Mouse (Mus musculus) CD4-positive helper T cell, adult 2 months (primary cell): ENCODE measurements around the gene Nudt3.

ENCODE experiments used
- DNase-seq: peaks from one replicate; pipeline ENCODE4 v3.0.0-alpha.2; 2012; ENCODE audit warnings: low read depth, missing footprints, low spot score

Nudt3 gene

DNA sequence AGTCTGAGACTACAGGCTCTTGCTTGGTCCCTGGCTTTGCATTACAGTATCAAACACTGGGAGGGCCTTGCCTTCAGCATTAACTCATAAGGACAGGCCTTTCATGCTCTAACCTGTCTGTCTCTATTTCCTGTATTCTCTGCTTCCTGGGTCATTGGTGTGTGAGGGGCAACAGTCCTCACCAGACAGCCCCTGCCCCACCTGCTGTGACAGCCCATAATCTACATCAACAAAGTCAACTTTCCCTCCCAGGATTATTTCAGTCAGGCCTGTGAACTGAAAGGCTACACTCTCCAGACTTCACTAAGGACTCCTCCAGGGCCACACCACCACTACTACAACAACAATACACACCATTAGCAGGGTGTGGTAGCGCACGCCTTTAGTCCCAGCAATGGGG lies 20.3 kb downstream of the Nudt3 start:
- no peak for DNase-seq

GRCm38 (mm10) chr17:27600869-27601268 lies 22.4 kb downstream of the Nudt3 start:
- no peak for DNase-seq

- DNase-seq, result no peak
Measured at GRCm38 (mm10) chr17:27600286-27600685, 23.0 kb downstream of the Nudt3 start.

DNA sequence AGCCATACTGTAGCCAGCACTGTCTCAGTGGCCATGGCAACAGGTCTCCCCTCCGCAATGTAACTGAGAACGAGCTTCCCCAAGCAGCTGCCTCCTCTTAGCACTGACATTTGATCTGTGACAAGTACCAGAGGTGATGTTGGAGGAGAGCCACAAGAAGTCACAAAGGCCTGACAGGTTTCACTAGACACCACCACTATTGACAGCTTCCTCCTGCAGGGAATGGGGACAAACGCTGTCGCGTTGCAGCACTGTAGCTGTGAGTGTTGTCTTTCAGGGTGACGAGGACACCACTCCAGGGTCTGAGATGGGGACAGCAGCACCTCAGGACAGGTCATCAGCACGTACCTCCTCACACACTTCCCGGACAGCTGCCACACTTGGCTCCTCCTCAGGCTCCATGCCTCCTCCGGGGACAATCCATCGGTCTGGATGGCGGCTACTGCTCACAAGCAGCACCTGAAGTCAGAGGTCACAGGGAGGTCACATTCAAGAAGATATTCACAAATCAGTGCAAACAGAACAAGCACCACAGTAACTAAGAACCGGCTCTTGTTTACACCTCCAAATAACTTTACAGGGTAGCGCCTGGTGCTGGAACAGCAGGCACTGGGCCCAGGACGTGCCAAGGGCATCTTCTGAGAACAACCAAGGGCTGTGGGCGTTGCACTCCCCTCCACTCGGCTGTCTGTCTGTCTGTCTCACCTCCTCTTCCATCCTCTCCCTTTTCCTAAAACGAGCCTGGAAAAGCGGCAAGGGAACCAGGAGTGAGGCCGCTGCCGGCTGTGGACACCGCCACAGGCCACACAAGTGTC lies 26.7 kb downstream of the Nudt3 start:
- DNase-seq, result no peak

DNA sequence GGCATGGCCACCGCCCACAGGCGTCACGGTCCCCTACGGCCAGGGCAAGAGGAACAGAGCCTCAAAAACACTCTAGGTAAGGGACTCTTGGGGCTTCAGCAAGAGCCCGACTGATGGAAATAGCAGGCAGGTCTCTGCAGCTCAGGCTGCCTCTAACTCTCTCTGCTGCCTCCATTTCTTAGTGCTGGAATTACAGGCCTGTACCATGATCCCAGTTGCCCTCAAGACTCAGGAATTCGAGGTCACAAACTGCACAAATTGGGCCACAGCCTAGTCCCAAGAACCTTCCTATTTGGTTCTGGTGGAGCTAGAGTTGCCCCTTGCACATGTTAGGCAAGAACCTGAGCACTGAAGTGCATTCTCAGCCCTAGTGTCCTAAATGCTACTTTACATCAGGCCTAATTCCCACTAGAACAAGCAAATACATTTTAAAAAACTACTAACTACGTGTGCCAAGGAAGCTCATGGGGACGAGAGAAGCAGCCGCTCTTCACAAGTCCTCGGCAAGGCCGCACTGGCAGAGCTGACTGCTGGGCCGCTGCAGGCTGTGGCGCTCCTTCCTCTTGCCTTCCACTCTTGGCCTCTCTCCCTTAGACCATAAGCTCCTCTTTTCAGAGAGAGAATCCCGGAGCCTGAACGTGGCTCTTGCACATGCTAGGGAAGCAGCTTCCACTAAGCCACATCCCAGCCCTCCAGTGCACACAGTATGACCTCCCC lies 27.5 kb downstream of the Nudt3 start:
- DNase-seq, result no peak

DNA sequence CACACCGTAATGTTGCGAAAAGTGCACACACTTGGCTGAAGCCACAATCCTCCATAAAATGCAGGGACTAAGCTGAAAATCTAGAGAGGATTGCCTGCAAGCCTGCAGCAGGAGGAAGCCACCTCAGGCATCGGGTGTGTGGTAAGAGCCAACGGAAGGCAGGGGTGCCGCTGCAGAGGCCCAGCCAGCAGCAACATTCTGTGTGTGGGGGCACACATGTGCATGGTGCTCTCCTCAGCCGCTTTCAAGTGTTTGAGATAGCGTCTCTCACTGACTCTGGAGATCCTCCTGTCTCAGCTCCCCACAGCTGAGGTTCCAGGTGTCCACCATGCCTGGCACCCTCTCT lies 30.8 kb downstream of the Nudt3 start:
- no peak for DNase-seq

GRCm38 (mm10) chr17:27591826-27592564 lies 31.3 kb downstream of the Nudt3 start:
- peak; percentile 75 for DNase-seq

DNA sequence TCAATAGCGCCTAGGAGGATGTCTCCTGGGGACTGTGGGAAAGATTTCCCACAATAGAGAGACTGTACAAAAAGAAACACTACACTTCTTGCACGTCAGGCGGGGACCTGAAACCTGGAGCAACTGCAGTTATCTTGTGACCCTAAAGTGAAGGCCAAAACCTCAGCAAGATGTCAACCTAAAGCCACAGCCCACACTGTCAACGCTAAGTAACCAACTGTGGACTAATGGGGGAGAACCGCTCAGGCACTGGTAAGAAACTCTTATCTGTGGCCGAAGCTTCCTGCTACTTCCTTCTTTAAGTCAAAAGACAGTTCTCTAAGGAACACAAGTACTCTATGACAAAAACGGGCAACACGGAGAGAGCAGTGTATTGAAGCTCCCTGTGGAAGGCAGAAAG lies 35.1 kb downstream of the Nudt3 start:
- peak; percentile 12 for DNase-seq

DNA sequence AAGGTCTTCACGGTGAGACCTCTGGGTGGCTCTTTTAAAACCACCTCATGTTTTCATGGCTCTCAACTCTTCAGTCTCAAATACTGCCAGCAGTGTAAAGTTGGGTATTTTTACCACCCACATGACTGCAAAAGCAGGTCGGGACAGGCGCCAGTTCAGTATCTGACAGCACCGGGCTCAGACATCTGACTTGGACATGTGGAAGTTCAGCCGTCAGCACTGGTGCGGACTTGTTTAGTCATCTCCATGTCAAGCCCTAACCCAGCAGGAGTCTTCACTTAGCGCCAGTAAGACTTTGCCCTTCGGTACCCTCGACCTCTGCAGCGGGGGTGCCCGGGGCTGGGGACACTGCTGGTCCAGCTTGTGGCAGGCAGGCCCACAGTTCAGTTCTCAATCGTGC lies 36.0 kb downstream of the Nudt3 start:
- DNase-seq, result no peak

DNA sequence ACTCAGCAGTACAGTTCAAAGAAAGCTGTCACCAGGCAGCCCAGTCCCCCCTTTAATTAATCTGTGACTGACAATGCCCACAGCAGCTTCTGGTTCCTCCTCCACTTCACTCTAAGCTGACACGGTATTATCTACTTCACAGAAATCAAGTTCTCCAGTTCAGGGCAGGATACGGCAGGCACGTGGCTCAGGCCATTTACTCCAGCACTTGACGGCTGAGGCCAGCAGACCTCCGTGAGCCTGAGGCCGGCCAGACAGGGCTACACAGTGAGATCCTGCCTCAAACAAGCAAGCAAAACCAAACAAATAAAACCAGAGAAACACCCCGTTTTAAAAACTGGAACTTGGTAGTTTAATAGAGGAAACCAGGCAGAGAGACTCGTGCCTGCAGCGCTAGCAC lies 36.6 kb downstream of the Nudt3 start:
- no peak for DNase-seq

GRCm38 (mm10) chr17:27583185-27583894 lies 40.0 kb downstream of the Nudt3 start:
- no peak for DNase-seq

- DNase-seq, result no peak
Measured at GRCm38 (mm10) chr17:27580392-27581068, 42.8 kb downstream of the Nudt3 start.

DNA sequence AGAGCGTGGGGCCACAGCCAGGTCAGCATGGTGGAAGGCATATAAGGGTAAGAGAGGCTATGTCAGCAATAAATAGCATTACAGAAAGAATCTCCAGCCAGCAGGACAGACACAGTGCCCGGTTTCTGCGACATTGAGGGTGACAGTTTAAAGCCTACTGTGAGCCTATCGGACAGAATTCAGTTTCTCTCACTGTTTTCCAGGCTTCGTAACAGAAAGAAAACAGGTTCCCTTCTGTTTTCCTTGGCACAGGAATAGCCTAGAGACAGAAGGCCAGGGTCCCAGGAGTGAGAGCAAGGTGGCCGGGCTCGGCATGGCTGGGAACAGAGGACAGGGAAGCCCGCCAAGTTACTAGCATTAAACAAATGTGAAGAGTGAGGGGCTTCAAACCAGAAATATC lies 43.5 kb downstream of the Nudt3 start:
- no peak for DNase-seq

DNA sequence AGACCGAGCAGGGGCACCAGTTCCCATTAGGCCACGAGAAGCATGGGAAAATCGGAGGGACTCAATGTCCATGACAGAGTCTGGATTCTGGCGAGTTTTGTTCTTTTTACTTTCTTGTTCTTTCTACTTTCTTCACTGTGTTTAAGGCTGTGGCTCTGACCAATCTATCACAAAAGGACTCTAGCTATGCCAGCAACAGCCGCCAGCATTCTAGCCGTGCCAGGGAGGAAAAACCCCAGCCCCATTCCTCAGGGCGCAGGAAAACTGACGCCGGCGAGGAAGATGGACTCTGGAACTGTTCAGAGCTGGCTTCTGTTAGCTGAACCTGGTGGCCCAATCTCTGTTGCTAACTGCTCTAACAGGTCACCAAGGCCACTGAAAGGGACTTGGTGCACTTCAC lies 44.8 kb downstream of the Nudt3 start:
- DNase-seq, result no peak

DNA sequence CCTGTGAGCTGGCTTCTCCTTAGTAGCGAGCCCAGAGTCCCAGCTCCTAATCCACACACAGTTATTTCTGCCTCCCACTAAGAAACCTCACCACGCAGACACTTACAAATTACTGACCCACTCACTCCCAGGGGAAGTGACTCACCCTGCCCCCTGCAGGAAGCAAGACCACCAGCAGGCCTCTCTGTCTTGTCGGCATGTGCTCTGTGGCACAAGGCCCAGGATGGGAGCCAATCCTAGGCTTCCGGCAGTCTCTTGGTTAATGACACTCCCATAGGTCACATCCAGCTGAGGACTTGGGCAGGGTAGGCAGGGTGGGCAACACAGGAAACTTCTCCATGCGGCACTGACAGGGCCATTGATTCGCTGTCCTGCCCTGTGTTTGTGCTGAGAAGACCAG lies 45.8 kb downstream of the Nudt3 start:
- no peak for DNase-seq

DNA sequence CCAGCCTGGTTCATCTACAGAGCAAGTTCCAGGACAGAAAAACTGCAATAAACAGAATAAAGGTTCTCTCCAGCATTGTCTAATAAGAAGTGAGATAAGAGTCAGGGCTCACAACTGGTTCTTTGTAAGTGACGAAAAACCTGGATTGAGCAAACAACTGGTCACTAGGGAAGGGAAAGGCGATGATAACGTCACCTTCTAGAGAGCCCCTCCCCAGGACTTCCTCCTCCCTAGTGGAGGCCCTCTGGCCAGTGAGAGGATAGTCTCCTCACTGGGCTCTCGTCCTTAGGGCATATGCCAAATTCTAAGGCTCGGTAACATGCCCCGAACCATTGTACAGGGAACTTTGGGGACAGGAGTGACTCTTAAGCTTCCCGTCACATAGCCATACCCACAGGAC lies 47.2 kb downstream of the Nudt3 start:
- no peak for DNase-seq

DNA sequence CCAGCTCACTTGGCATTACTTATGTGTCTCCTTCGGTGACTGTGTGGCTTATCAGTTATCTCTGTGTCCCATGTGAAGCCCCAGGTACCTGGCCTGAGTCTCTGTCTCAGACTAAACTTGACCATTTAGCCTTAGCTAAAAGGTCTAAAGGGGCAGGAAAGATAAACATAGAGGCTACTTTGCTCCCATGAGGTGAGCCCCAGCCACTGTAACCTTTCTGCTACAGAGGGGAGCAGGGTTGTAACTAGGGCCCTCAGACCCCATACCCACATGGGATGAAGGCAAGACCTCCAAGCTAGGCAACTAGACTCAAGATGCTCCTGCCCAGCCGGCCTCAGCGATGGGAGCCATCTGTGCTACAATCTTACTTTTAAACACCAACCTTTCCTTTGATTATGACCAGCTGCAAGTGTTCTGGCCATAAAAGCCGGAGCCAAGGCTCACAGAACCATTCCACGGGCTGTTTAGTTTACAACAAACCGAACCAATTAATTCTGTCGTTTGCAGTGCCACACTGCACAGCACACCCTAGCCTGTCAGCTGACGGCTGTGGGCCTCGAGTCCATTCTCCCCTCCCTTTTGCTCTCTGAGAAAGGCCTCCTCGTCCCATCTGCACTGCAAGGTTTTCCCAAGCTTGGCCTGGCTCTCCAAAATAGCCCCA lies 48.0 kb downstream of the Nudt3 start:
- DNase-seq, result no peak

DNA sequence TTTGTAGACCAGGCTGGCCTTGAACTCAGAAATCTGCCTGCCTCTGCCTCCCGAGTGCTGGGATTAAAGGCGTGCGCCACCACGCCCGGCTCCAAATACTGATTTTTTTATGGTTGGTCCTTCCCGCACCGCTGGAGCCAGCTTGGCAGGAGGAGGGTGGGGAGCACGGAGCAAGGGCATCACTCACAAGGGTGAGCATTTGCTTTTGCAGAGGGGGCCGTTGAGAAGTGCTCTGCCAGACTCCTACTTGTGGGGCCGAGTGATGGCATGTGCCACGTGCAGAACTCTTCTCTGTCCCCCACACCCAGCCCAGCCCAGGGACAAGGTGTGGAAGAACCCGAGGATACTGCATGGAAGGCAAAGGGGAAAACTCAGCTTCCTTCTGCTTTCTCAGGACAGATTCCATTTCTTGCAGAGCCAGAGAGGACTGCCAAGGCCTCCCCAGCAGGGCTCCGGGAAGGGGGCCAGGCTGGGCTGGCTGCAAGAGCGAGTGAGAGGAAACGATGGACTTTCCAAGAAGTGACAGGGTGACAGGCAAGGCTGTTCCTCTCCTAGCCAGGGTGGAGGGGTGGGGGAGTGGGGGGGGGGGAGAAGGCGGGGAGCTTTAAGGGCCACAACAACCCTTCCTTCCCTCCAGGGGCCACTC lies 48.7 kb downstream of the Nudt3 start:
- no peak for DNase-seq

GRCm38 (mm10) chr17:27573772-27574320 lies 49.4 kb downstream of the Nudt3 start:
- no peak for DNase-seq

- DNase-seq, result no peak
Measured at GRCm38 (mm10) chr17:27571315-27571714, 52.0 kb downstream of the Nudt3 start.
